Mouse (Mus musculus): ENCODE data around the gene Aqp9.

The Aqp9 gene

GRCm38 (mm10) chr9:71168511-71168910, at the start of gene Aqp9:
TSS of gene Aqp9 (minus strand) at chr9:71168682.
- no peak for DNase-seq (ENCODE audit: low read depth, low spot score)

DNA sequence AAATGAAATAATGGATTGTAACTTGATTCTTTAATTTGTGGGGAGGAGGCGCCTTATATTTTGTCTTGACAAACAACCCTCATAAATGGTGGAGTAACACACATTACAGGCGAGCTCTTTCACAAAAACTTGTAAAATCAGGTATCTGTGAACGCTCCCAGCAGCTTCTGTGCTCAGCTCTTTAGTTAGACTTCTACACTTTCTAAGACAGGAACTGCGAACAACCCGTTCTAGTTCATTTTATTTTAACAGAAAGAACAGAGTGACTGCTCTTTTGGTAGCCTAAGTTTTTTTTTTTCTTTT, 49.3 kb upstream of the Aqp9 start:
- no peak for DNase-seq (ENCODE audit: low read depth, low spot score)

GRCm38 (mm10) chr9:71216996-71217792, 48.7 kb upstream of the Aqp9 start:
- no peak for DNase-seq (ENCODE audit: low read depth, low spot score)

DNA sequence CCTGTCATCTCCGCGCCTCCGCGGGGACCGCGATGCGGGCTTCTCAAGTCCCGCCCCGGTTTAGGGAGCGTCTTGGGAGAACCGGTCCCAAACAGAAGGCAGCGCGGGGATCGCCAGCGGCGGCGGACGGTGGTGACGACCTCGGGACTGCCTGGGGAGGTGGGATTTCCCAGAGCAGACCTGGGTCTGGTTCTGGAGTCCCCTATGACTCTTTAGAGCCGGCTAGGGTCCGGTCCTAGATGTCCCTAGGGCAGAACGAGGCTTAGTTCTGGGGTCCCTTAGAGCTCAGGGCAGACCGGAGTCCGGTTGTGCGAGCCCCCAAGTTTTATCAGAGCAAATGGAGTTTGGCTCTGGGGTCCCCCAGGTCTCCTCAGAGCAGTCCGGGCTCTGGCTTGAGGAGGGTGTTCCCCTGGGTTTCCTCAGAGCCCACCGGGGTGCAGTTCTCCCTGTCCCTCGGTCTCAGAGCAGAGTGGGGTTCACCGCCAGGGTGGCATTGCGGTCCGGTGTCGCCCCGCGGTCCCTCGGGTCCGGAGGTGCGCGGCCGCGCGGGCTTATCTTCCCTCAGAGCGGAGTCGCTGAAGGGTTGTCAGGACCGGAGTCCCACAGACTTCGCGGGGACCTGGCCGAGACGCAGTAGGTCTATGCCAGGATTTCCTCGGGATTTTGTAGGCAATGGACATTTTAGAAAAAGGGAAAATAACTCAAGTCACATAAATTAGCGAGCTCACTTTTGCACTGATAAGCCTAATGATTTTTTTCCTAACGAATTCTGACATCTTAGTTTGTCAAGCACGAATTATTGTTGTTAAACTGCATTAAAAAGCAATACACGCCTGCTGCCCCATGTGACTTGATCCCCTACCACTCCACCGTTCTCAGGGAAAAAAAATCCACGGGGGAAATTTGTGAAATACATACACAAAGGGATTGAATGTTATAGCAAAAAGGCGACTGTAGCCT, 47.8 kb upstream of the Aqp9 start:
- DNase-seq (ENCODE audit: low read depth, low spot score), result no peak

- no peak for DNase-seq (ENCODE audit: low read depth, low spot score)
These were observed 47.0 kb upstream of the Aqp9 start, which contains the start of gene Aldh1a2 for GRCm38 (mm10) chr9:71215248-71216035. TSS of gene Aldh1a2 (plus strand) at chr9:71215789.

DNA sequence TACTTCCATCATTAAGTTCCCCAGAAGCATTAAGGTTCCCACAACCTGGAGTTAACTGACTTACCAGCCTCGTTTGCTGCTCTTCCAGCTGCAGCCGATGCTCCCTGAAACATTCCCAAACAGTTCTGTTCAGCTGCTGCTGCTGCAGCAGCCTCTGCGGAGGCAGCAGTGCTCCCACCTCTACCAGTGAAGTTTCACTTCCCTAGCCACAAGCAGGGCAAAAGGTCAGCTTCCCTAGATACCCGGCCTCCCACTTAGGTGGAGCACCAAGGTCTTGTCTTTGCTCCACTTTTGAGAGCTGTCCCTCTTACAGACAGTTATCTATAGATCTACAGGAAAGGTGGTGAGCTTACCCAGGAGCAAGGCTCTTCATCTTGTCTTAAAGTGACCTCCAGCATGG, 45.2 kb upstream of the Aqp9 start:
- no peak for DNase-seq (ENCODE audit: low read depth, low spot score)

GRCm38 (mm10) chr9:71210870-71211269, 42.4 kb upstream of the Aqp9 start:
- DNase-seq (ENCODE audit: low read depth, low spot score), result peak; percentile 8

DNA sequence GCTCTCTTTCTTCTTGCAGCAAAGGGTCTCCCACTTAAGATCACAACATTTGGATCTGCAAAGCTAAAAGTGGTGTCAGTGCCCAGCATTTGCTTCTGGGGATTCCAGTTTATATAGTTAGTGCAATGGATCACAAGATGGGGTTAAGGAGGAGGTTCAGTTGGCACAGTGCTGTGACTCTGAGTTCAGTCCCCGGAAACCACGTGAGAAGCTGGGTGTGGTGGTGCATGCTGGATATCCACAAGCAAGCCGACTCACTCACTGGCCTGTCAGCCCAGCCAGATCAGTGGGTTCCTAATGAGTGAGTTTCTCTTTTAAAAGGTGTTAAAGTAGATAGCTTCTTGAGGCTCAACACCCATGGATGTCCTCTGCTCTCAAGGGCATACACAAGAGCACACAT, 40.8 kb upstream of the Aqp9 start:
- no peak for DNase-seq (ENCODE audit: low read depth, low spot score)

GRCm38 (mm10) chr9:71202265-71202664, 33.8 kb upstream of the Aqp9 start:
- no peak for DNase-seq (ENCODE audit: low read depth, low spot score)

GRCm38 (mm10) chr9:71198826-71199225, 30.3 kb upstream of the Aqp9 start:
- no peak for DNase-seq (ENCODE audit: low read depth, low spot score)

- DNase-seq (ENCODE audit: low read depth, low spot score), result peak; percentile 31
These were observed 20.3 kb upstream of the Aqp9 start for GRCm38 (mm10) chr9:71188647-71189415.

DNA sequence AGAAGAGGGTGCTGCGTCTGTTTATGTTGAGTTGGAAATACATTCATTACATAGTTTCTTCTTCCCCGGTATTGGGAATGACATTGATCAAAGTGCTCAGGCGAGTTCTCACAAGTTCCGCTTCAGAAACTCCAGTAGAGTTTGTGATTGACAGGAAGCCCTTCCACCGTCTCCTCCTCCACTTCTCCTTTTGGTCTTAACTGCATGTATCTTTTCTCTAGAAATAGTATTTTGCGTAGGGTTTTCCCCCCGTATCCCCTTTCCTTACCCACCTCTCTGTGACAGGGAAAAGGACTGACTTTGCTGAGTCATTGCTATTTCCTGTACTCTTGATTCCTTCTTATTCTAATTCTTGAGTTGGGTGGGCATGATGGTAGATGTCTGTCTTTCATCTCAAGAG, 18.9 kb upstream of the Aqp9 start:
- DNase-seq (ENCODE audit: low read depth, low spot score), result no peak

- no peak for DNase-seq (ENCODE audit: low read depth, low spot score)
These were observed 17.3 kb upstream of the Aqp9 start for GRCm38 (mm10) chr9:71185823-71186222.

- no peak for DNase-seq (ENCODE audit: low read depth, low spot score)
These were observed 16.8 kb upstream of the Aqp9 start for GRCm38 (mm10) chr9:71185285-71185684.

DNA sequence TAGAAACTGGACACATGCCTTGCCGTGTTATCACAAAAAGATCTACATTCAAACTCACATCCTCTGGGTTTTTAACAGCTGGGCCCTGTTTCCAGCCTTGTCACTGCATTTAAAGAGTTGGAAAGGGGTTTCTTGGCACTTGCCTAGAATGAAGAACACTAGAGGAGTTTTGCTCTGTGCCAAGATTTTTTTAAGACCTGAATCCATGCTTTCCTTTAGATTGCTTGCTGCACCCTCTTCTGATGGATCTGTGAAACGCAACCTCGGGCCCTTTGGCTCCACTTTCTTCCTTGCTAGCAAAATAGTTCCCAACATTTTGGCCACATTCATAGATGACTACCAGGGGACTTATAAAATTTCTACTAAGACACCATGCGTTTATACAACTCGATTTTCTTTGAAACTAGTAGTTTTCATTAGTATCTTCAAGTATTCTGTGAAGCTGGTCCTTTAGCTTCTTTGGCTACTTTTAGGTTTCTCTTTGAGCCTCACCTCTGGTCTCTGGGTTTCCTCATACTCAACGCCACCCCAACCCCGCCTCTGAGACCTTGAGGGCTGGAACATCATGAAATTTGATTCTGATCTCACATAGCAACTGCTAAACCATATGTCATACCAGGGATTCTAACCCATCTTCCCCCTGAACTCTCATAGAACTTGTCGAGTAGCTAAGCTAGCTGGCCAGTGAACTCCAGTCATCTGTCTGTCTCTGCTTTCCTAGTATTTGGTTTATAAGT, 11.7 kb upstream of the Aqp9 start:
- DNase-seq (ENCODE audit: low read depth, low spot score), result peak; percentile 3

GRCm38 (mm10) chr9:71179276-71179896, 10.9 kb upstream of the Aqp9 start:
- DNase-seq (ENCODE audit: low read depth, low spot score), result no peak

GRCm38 (mm10) chr9:71175686-71176085, 7.2 kb upstream of the Aqp9 start:
- DNase-seq (ENCODE audit: low read depth, low spot score), result no peak

- no peak for DNase-seq (ENCODE audit: low read depth, low spot score)
These were observed 6.0 kb upstream of the Aqp9 start for GRCm38 (mm10) chr9:71174316-71174975.

- DNase-seq (ENCODE audit: low read depth, low spot score), result no peak
These were observed 5.1 kb upstream of the Aqp9 start for GRCm38 (mm10) chr9:71173533-71173932.
